24 mouse cellular contexts compared by ENCODE assay signal in the genomic region with DNA sequence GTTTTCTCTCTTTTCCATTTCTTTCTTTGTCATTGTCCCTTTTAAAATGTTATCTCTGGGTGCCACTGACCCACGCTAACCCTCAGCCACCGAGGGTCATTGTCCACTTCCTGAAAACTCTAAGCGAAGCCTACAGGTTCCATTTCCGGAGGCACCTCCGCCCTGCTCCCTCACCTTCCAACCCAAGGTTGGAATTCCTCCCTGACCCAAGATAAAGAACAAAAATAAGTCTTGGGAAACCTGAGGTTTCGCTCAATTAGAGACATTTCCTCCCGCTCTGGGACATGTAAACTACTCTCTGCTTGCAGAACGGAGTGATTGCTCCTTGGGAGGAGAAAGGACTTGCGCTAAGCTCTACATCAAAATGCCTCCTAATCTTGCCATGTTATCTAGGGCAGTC.
A peak's percentile ranks its signal among the peaks of the same experiment; 100 is the strongest.
DNase-seq lines count a peak whose midpoint lies in the region; ATAC-seq lines count a peak whose summit lies in the region.
"Had no signal": no experiment of that assay in that cellular context is flagged by ENCODE, and none has a peak within 500 bp of the region (broad histone marks: within the 10 kb centered on the region; RNA-seq: fewer than 3 reads in every experiment).

No protein-coding gene starts in this region.

- no peak overlapping the region for H3K9ac ChIP-seq in hindbrain, embryonic 16.5 days (ENCODE audit: low read depth, low read length)

- DNase-seq in heart, adult 11 months: peak; percentile 79
- DNase-seq in heart, adult 18-20 months: no peak
- peak; percentile 51 for DNase-seq in R1 (ENCODE audit: low read depth, low spot score)
- peak; percentile 33 for DNase-seq in ZHBTc4 (ENCODE audit: low read depth, low spot score)
- DNase-seq in yolk sac, embryonic 10.5 days (ENCODE audit: low spot score): peak; percentile 48
- no peak for DNase-seq in adrenal gland, postnatal 36 days
- no peak for DNase-seq in thymus, postnatal 0 days (ENCODE audit: low spot score)
- DNase-seq: adrenal gland, adult 2 months; adrenal gland, adult 8-10 months; adrenal gland, postnatal 10 days; adrenal gland, postnatal 14 days; adrenal gland, postnatal 25 days; B cell, adult 2 months; cerebellum, adult 11 months; cerebellum, adult 11-12 months; cerebellum, adult 18-20 months; cerebellum, adult 2 months; cerebellum, adult 8-10 months had no signal

- H3K27ac ChIP-seq in hindbrain, embryonic 16.5 days (ENCODE audit: low read depth, low read length): no peak overlapping the region

- H3K9me3 ChIP-seq in hindbrain, embryonic 16.5 days (ENCODE audit: control insufficient read depth, low read length): no peaks in the 10 kb centered on the region
- H3K9me3 ChIP-seq: G1E had no signal

- no peak for ATAC-seq in hindbrain, embryonic 16.5 days
- ATAC-seq: activated CD4-positive, CD25-positive, alpha-beta regulatory T cell, adult 4 months; CD4-positive, CD25-positive, alpha-beta regulatory T cell, adult 4 months; Patski had no signal

- H3K27me3 ChIP-seq in hindbrain, embryonic 16.5 days (replicated peaks; ENCODE audit: control insufficient read depth, insufficient read depth, low read length): no peaks in the 10 kb centered on the region
- H3K27me3 ChIP-seq: CH12.LX had no signal

- WGBS in hindbrain, embryonic 16.5 days: 89% methylated on average over 9 of the region's 9 CpGs

- H3K36me3 ChIP-seq in hindbrain, embryonic 16.5 days (ENCODE audit: control insufficient read depth, insufficient read depth, low read length): no peaks in the 10 kb centered on the region
- H3K36me3 ChIP-seq: G1E had no signal

- peaks cover 7% of the 10 kb centered on the region for H3K4me1 ChIP-seq in hindbrain, embryonic 16.5 days (ENCODE audit: control insufficient read depth, insufficient read depth, low read depth, low read length)

- H3K4me2 ChIP-seq in hindbrain, embryonic 16.5 days (ENCODE audit: low read length): no peak overlapping the region

- no peak overlapping the region for H3K4me3 ChIP-seq in hindbrain, embryonic 16.5 days (ENCODE audit: low read length)

Comparison
In these comparisons a context has a peak if more than half of its experiments do, and no peak if none do; other contexts are left out.
1. DNase-seq: peak in heart, adult 11 months (single experiment), R1 (single experiment), ZHBTc4 (single experiment) and yolk sac, embryonic 10.5 days (single experiment); none in heart, adult 18-20 months (0 of 2), adrenal gland, postnatal 36 days (0 of 2) and thymus, postnatal 0 days (single experiment).